Mouse (Mus musculus) C2C12 (cell line): ENCODE results near the gene Slc17a1.

Source experiments
- CTCF ChIP-seq: IDR thresholded peaks from one replicate; pipeline ENCODE4 v1.5.1; 2011; ENCODE audit not compliant: control insufficient read depth, insufficient read depth, insufficient read length
- USF1 ChIP-seq: IDR thresholded peaks from one replicate; pipeline ENCODE4 v1.6.1; 2011; ENCODE audit warnings: low read depth, mild to moderate bottlenecking, control low read depth, moderate library complexity

GRCm38 (mm10) chr13:23861815-23862214, 5.7 kb upstream of the Slc17a1 start:
- TF ChIP-seq CTCF (no peak), USF1 (no peak)
